Mouse (Mus musculus) kidney, adult 9 months (tissue): ENCODE measurements at regions not wholly inside any gene's neighbourhood (a gene's known extent, or its start where the extent isn't known, plus 50 kb on each side); places are given as distances from the start of the nearest gene placed in this dataset.

ENCODE experiments used
- DNase-seq: peaks from one replicate; pipeline ENCODE4 v3.0.0; 2022

DNA sequence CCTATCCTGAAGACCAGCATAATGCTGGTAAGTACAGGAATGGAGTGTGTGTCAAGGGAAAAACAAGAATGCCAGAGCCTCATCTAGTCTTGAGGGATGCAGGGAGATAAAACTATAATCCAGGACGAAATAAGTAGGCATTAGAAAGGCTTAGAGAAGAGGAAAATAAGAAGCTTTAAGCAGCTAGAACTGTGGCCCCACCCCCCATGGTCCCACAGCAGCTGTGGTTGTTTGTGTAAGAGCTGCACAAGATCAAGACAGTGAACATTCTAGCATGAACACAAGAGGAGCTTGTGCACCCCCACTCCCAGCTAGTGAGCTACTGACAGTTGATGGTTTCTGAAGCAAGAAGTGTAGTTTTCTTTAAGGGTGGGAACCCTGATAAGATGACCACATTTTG lies 315.9 kb downstream of the Tmem135 start:
- no peak for DNase-seq

DNA sequence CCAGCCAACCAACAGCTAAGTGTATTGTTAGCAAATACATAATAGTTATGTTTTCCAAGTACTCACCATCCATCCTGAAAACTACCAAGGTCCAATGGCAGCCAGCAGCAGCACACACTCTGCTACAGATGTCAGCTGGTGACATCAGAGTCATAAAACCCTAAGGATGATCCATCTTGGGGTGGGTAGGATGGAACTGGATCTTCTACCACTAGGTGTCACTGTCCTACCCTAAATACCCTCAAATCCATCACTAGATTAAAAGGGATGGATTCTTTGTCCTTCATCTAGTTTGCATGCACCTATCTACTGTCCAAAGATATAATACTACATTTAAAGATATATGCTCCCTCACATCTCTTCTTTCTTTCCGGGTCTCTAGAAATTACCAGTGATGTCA lies 317.7 kb downstream of the Tmem135 start:
- peak; percentile 62 for DNase-seq

DNA sequence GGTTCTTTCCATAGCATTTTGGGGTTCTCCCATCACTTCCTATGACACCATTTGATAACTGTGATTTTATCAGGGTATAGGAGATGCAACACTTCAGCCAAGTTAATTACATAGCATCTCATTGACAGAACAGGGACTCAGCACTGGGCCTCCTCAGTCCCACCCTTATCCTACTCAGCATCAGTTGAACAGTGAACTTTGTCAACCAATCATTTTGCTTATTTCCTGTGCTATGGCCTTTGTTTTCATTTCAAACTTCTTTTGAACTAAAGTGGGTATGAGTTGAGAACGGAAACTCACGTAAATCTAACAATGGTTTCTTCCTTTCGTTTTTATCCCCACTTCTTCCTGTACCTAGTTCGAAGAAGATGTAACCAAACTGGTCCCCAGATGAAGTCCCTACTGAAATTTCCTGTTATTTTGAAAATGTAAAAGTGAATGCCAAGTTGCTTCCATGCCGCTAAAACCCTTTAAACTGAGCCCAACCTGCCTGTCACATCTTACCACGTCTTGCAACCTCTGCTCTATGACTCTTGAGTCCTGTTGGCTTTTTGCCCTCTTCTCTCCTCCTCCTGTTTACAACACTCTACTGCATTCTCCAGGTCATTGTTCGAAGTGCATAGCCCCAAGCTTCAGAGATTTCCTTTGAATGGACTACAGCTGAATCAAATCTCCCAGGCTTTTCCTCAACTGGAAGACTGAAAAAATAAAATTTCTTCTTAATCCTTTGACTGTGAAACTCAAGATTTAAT lies 329.9 kb downstream of the Tmem135 start:
- DNase-seq: peak; percentile 31

DNA sequence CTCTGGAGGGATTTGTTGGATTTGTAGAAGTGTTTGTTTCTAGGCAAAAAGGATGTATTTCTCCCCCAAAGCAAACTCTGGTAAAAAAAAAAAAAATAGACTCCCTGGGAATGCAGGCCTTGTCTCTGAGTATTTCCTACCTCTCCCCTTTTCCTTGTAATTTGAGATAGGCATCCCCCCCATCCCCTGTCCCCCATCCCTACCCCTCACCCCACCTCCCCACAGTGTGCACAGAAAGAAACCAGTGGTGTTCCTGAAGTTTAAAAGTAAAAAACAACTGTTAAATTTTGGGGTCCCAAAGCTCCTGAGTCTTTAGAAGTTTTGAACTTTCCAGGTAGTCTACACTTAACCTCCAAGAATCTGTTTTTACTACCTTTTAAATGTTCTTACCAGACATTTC lies 334.0 kb downstream of the Tmem135 start:
- no peak for DNase-seq

DNA sequence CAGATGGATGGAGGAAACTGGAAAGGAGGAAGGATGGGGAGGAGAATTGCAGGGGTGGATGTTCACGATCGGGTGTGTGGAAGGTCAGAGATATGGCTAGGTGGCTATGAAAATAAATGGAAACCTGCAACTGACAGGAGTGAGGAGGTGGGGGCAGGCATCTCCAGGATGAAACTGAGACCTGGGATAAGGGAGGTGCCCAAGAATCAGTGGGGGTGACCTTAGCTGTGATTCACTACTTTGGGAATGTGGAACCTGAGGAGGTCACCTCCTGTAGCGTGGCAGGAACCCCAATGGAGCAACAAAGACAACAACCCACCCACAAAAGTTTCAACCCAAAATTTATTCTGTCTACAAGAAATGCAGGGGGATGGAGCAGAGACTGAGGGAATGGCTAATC lies 339.6 kb downstream of the Tmem135 start:
- no peak for DNase-seq

DNA sequence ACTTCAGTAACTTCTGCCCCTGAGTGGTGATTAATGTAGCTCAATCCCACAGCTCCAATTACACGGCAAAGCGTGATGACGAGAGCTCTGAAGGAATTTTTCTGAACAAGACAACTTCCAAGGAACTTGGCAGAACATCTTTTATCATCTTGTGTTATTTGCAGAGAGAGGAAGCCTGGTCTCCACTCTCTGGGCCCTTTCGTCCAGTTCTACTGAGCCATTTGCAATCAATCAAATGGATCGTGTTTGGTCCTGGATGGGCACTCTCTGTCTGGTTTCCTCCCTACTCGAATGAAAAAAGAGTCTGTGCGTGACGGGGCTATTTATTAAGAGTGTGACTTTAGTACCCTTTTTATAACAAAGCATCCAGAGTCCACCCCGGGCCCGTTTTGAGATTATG lies 340.4 kb downstream of the Tmem135 start:
- DNase-seq: no peak

DNA sequence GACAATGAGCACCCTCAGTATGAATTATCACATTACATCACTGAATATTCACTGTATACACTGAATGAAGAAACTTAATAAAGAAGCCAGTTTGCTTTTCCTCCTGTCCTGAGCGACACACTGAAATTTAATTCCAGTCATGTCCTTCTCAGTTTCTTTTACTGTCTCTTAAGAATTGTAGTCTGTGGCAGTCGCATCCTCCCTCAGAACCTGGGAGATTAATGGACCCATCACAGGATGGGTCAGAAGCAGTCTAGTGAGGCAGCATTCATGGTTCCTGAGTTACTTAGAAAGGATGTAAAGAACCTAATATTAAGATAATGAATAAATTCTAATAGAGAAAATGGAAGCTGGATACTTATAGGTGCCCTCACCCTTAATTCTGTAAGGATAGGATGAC lies 349.5 kb downstream of the Tmem135 start:
- no peak for DNase-seq

DNA sequence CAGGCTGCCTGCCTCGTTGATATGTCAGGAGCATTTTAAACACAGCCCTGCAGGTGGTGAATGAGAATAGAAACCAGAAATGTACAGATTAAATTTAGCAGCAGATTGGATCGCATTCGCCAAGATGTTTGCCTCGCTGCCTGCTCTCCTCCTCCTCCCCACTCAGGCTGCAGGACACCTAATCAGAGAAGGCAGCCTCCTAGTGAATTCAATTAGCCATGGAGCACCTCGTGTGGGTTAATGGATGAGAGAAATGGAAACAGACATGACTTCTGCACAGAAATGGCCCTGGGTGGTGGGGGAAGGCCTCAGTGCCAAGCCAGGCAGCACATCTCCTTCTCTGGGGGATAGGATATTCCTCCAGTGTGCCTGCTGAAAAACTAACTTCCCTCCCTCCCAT lies 352.8 kb downstream of the Tmem135 start:
- no peak for DNase-seq

DNA sequence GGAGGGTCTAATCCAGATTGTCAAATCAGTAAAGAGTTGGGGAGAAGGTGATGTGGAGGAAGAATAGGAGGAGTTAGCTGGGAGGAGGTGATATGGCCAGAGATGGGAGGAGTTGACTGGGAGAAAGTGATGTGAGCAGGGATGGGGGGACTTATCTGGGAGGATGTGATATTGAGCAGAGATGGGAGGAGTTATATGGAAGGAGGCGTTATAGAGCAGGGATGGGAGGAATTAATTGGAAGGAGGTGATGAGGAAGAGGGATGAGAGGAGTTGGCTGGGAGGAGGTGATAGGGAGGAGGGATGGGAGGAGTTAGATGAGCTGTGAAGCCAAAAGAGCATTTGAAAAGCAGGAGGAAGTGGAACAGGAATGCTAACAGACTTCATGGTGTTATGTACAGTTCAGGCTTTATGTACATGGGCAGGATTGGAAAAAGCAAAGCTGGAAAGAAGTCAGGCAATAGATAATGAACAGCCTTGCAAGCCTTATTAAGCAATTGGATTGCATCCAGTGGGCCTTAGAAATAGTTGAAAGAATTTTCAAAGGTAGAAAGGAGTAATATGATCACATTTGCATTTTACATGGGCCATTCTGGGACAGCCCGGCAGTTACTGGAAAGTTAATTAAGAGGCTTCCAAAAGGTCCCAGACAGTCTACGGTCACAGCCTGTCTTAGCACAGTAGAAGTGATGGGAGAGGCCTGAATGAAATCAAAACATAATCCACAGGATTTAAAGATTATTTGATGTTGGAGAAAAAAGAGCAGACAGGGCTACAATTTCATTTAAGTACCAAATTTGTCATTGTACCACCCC lies 357.4 kb downstream of the Tmem135 start:
- DNase-seq: no peak

DNA sequence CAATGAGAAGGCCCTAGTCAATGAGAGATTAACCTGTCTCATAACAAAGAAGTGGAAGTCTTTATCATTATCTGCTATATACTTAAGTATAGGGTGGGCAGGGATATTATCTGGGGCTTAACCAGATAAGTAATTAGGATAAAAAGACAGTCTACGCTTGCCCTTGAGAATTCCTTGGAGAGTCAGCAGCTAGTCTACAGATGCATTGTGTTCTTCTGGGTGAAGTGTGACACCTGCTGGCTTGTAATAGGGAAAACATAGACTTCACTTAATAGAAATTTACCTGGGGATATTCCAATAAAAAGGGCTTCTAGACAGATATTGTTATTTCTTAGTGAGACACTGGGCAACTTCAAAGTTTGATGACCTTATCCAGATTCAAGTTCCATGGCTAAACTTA lies 361.0 kb downstream of the Tmem135 start:
- DNase-seq: peak; percentile 26

DNA sequence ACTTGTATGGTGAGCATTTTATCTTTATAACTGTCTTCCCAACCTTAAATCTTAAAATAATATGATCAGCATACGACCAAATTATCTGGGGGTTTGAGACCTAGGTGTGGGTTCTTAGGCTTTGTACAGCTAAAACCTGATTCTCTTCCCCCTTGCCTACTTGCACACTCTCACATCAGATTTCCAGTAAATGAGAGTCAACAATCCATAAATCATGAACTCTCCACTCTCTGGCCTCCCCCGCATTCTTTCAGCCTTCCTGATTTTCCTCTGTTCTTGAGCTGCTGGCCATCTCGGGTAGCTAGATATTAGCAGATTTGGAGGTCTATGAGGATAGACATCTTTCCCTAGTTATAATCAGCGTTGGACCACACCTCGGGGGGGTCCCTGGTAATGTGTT lies 362.7 kb downstream of the Tmem135 start:
- no peak for DNase-seq

DNA sequence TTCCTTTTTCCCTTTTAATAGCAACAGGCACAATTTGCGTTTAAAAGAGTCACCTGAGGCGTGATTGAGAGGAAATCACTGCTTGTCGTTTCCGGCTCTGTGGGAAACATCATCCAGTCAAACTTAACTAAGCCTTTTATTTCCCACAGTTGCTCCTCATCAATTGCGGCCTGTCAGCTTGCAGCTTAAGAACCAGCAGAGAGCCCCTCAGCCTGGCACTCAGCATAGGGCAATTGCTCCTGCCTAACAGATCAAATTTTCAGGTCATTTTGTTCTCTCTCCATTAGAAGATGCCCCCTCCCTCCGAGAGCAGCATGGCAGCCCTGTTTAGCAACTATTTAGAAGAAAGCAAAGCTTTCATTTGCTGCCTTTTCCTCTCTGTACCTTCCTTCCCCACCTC lies 363.9 kb downstream of the Tmem135 start:
- DNase-seq: no peak

DNA sequence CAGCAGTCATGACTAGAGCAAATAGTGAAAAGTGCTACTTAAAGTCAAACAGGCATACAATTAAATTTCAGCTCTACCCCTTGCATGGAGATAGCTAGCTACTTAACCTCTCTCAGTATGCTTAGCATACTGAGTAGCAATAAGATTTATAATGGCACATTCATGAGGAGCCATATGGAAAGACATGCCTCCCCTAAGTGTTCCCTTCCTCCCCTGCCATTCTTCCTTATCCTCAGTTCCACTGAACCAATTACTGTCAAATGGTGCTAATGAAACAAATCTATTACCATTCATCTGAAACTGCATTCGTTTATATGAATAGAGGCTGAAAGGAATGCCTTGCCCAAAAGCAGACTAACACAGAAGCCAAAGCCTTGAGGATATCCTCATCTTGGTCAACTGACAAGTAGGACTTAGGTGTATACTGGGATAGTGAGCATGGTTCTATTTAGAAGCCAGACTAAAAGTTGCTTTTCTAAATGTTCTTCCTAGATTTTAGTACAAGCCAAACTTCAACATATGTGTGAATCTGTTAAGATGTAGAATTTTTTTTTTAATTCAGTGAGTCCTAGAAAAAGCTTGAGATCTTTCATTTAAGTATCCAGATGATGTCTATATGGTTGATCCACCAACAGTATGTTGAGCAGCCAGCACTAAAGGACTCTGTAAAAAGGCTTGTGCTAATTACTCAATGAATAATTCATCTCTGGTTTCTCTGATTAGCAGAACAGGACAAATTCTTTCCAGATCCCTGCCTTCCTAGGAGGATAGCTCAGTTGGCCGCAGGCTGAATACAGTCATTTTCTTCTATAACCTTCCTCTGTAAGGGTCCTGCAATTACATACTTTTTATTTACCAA lies 368.7 kb downstream of the Tmem135 start:
- DNase-seq: no peak

DNA sequence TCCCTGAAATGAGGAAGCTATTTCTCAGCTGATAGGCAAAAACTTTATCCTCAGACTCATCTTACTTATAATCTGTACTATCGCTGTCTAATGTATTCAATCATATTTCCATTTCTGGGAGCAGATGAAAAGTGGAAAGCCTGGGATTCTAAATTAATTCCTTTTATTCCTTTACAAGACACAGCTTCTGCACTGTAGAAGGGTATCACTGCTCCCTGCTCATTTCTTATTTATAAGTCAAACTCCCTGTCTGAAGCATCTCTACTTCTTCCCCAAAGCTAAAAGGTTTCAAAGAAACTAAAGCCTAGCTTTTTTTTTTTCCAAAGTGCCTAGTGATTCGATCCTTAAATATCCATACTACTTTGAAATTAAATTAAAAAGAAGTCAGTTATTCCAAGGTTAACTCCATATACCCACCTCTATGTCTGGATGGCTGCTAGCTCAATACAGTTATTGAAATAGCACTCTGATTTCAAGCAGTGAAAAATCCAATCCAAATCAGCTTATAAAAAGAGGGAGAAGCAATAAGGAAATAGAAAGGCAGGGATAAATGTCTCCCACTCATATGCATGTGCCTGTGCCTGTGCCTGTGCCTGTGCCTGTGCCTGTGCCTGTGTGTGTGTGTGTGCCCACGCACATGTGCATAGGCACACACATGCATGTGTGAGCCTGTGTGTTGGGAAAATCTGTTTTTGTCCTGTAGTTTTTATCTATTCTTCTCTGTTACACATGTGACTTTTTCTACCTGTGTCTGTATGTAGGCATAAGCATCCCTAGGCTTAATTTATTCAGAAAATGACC lies 380.6 kb downstream of the Tmem135 start:
- no peak for DNase-seq

DNA sequence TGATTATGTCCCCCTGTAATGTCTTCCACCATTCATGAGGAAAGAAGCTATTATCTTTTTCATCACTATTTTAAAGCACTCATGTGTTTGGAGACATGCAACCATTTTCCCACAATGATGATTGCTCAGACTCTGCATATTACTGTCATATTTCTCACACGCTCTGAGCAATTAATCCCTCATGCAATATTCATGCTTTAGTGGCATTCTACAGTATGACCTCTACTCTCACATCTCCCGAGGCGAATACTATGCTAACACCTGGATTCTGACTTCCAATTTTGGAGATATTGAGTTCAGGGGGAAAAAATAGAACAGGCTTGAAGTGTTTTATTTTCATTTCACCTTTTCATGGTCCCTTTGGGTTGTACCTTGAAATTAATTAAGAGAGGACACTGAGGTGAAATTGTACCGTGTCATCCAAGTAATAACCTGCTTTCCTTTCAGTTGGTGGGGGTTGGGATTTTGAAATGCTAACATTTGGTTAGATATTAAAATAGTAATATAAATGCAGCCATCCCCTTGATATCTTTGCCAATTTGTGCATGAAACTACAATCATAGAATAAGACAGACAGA lies 405.1 kb downstream of the Tmem135 start:
- DNase-seq: no peak

DNA sequence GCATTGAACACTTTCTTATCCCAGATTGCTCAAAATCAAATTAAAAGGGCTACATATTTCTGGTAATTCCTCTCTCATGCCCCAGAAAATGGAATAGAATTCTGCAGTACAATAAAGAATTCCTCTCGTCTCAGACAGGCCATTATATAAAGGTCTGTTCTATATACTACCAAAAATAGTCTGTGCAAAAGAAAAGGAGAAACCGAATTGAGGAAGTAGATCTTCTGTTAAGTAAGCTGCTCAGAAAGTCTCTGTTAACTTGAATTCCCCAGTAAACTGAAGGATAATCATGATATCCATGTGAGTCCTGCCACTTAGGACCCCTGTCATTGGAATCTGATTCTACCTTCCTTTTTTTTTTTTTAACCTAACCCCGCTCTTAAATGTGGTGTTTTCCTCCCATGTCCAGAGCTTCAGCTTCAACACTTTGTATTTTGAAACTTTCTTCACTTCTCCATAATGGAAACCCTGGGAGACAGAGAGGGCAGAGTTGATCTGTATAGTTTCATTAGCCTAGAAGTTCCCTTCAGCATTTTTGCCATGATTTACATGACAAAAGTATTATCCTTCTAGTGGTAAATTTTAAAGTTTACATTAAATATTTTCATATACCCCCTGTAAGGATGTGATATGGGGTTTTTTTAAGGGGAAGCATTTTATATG lies 406.1 kb downstream of the Tmem135 start:
- DNase-seq: no peak

DNA sequence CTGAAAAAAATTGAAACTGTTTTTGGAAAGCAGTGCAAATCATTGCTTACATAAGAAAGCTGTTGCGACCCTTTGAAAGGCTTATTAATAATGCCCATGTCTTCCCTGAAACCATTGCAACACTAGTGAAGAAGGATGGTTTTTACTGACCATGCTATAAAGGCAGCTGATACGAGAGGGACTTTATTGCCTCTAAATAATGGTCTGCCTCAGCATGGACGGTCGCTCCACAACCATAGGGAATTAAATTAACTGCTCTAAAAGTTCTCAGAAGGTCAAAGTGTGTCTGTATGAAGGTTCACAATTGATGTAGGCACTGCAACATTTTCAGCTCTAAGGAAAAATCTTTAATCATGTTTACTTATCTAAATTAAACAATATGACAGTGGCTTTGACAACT lies 429.6 kb downstream of the Tmem135 start:
- DNase-seq: no peak

DNA sequence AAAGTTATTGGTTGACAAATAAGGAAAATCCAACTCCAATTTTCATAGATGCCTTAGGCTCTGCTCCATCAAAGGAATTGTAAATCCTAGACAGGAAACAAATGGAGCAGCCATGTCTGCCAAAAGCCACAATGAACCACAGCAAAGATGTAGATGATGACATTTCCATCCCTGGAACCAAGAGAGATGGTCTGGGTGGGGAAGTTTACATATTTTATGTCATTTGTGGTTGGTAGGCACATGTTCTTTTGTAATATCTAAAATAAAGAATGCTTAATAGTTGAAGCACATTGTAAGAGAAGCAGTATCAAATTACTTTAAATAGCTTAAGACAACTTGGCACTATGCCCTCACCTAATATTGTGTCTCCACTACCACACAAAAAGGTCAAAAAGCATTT lies 443.2 kb downstream of the Tmem135 start:
- DNase-seq: no peak

DNA sequence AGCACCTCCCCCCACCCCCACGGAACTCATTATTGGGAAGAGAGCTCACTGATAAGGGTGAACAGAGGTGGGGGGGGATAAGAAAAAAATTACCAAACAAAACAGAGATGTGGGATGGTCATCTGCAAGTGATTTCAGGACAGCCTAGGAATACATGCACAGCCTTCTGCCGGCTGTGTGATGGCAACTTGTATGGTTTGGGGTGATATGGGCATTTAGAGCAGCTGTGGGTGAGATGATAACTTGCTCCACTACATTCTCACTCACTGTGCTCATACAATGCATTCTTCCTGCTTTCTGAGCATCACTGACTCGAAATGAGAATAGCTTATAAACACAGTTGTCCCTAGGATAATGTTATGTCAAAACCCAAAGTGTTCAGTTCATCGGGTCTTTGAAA lies 443.8 kb downstream of the Tmem135 start:
- no peak for DNase-seq

DNA sequence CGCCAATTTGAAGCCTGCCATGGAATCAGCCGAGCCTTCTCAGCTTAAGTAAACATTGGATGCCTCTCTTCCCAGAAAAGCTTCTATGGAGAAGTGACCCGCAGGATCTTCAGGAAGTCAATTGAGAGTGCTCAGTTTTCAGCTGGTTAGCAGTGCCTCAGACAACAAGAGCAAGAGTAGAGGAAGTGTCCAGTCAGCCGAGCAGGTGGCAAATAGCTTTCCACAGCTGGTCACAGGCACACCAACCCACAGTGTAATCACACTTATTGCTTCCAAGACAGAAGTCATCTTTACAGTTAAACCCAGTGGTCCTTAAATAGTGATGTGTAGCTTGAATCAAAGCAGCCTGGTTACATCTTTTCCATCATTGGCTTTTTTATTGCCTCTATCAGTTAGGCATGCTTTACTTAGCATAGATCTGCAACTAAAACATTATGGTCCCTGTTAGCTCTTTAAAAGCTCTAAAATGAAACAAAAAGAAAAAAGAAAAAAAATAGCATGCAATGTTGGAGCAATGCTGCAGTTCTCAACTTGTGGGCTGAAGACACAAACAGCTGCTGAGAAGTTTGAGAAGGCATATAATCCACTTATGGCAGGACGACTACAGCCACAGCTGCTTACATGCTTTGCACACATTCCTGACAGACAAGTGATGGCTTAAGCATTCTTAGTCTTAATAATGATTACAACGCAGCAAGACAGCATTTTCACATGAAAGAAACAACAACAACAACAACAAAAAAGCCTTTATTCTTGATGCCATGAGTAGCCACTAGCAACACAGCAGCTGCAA lies 444.5 kb downstream of the Tmem135 start:
- DNase-seq: no peak

DNA sequence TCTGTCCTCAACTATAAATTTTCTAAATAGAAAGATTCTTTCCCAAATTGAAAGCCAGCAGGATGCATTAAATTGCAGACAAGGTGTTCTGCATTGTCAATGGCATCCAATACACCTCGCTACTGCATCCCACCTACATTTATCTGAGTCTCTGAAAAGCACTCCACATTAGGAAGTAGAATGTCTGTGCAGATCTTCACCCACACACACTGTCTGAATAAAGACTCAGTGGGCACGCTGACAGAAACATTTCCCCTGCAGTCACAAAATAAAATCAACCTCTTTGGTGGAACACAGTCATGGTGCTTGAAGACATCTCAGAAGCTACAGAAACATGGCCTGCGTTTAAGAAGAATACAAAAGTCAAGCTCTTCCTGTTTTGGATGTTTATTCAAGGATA lies 449.0 kb downstream of the Tmem135 start:
- DNase-seq: no peak
